Mouse (Mus musculus) right cerebral cortex, postnatal 25 days (tissue): ENCODE data around the gene Hsf3.
"Not testable (repeated sequence)": the region's sequence is repeated elsewhere in the genome, so short reads cannot be mapped to it uniquely, and the experiment has no call there.

Source experiments
- DNase-seq: peaks from one replicate; pipeline ENCODE4 v3.0.0; 2022

The Hsf3 gene

GRCm38 (mm10) chrX:96456201-96456963 is at the start of gene Hsf3:
Gene Hsf3 (minus strand): TSS chrX:96456294.
- DNase-seq, result no peak

GRCm38 (mm10) chrX:96501580-96501979 is 45.5 kb upstream of the Hsf3 start:
- no peak for DNase-seq

DNA sequence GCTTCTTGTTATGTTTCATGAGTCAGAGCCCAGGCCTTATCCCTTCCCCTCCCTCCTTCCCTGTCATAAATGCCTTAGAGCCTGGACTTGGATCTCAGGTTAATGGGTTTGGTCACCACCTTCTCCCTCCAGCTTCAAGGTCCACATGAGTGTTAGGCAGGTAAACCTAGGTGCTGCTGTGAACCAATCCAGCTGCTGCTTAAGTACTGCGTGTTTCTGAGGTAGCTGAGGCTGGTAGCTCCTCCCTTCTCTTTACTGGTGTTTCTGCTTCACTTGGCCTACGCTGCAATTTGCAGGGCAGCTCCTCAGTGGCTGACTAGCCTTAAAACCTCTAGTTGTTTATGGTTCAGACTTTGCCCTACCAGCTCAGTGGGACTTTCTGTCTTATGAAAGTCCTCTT is 945 bp downstream of the Hsf3 start, which contains the start of gene Heph:
Gene Heph, plus strand, starts transcription at position 211 of the 400 bp plus-strand sequence.
- DNase-seq, result no peak

DNA sequence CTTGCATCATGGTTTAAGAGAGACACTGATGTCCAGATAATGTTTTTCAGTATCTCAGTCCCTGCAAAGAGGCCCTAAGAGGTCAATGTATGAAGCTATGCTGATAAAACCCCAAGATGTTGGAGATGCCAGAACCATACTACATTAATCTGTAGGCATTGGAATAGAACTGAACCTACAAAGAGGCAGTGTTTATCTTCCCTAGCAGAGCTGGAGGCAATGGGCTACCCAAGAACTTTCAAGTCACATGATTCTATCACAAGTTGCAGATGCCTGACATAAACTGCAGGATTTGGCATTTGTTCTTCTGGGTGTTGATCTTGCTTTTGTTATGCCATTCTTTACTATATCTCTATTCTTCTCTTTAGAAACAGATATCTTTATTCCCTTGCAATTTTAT is 36.7 kb downstream of the Hsf3 start:
- DNase-seq, result no peak

- DNase-seq, result no peak
Measured at GRCm38 (mm10) chrX:96417733-96418132, 38.4 kb downstream of the Hsf3 start.

- no peak for DNase-seq
Measured at GRCm38 (mm10) chrX:96416970-96417369, 39.1 kb downstream of the Hsf3 start.

GRCm38 (mm10) chrX:96415351-96415750 is 40.7 kb downstream of the Hsf3 start:
- DNase-seq, result not testable (repeated sequence)

DNA sequence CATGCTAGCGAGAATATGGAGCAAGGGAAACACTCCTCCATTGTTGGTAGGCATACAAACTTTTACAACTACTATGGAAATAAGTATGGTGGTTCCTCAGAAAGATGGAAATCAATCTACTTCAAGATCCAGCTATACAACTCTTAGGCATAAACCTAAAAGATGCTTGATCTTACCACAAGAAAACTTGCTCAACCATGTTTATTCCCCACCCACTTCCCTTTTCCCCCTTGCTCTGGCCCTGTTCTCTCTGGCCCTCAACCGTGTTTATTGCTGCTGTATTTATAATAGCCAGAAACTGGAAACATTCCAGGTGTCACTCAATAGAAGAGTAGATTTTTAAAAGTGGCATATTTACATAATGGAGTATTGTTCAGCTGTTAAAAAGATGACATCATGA is 117.0 kb downstream of the Hsf3 start:
- DNase-seq, result no peak

GRCm38 (mm10) chrX:96329764-96330163 is 126.3 kb downstream of the Hsf3 start:
- DNase-seq, result no peak

DNA sequence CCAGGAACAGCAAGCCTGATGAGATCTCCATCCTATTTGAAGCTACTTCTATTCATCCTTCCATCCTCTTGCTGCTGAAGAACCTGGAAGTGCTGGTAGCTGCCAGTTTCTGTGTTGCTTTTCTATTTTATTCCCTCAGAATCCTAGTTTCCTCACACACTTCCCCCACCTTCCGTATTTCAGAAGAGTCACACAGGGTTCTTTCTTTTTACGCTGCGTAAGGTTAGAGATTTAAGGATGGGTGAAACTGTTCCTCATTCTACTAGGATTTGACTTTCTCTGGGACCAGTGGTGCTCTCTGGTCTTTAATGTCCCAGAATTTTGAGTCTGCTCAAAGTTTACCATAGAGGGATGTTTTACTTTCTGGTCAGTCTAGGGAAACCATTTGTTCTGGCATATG is 162.8 kb downstream of the Hsf3 start, which contains the start of gene Vsig4:
Gene Vsig4, minus strand, starts transcription at position 101 of the 400 bp plus-strand sequence.
- DNase-seq, result no peak

- no peak for DNase-seq
Measured at GRCm38 (mm10) chrX:96256509-96256908, 199.6 kb downstream of the Hsf3 start.
